Mouse (Mus musculus): ENCODE data around the gene Drg2.
"Not testable (repeated sequence)": the region's sequence is repeated elsewhere in the genome, so short reads cannot be mapped to it uniquely, and the experiment has no call there.

Drg2 gene
- long read RNA-seq, experiment 1, transcript Drg2-201 (13 exons, 1,788 nt): major isoform, 46 of 49 reads
- long read RNA-seq, experiment 1, partial matches to known transcripts: 1 of 49 reads
- long read RNA-seq, experiment 1, other reads (novel, unspliced or antisense): 2 of 49 reads
- long read RNA-seq, experiment 2, transcript Drg2-201 (13 exons, 1,788 nt): major isoform, 56 of 64 reads
- long read RNA-seq, experiment 2, partial matches to known transcripts: 1 of 64 reads
- long read RNA-seq, experiment 2, other reads (novel, unspliced or antisense): 7 of 64 reads

DNA sequence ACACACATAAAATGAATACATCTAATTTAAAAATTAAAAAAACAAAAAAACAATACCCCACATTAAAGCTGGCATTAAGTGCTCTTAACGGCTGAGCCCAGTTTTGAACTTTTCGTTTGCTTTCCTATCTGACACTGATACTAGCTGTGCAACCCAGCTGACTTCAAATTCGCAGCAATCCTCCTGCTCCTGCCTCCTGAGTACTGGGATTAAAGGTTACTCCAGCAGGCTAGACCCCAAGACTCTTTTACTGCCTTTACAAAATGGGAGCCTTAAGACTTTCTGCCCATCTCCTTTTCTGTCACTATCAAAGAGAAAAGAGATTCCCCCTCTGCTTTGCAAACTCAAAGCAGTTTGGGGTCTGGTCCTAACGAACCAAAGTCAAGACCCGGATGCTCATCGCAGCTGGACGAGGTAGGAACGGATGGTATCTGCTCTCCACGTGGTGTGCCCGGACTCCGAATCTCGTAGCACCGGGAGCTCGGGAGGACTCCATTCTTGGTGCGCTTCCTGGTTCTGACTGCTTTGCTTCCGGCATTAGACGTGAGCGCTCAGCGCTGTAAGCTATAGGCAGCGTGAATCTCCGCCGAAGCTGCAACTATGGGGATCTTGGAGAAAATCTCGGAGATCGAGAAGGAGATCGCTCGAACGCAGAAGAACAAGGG, at the start of gene Drg2:
Drg2 (plus strand) TSS at position 512 of the 665 bp plus-strand sequence.
- intact Hi-C loops (cut with DNase I): no loop called here

DNA sequence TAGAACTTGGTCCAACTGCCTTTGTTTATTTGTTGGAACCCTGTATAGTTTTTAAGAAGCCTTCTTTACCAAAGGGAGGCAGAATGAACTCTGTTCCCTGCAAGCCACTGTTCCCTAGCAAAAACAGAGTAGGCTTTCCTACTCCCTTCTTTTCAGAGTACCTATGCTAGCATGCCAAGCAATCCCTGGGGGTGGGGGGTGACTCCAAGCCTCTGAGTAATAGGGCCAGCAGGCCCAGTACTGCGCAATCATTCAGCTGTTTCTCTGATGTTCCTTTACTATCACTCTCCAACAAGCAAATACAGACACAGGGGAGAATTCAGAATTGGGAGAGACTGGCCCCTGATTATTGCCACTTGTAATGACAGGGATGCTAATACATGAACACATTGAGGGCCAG, 47.8 kb upstream of the Drg2 start:
- intact Hi-C loops (cut with DNase I): no loop called here

DNA sequence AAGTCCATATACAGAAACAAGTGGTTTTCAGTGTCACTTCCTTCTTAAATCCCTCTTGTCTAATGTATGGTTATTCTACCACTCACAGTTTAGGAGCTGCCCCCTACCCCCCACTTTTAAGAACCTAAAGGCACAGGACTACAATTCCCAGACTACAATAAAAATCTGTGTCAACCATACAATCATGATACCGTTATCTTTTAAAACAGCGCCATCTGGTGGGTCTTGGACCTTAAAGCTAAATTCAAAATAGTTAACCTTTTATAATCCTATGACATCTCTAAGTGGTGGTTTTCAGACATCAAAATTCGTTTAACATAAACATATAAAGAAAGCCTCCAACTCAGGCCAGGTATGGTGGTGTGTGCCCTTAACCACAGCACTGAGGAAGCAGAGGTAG, 42.2 kb upstream of the Drg2 start:
- intact Hi-C loops (cut with DNase I): loop anchor here (2.0 to 5.0 kb wide), 6 partner anchors 55 to 325 kb away; no protein-coding TSS in a partner anchor

DNA sequence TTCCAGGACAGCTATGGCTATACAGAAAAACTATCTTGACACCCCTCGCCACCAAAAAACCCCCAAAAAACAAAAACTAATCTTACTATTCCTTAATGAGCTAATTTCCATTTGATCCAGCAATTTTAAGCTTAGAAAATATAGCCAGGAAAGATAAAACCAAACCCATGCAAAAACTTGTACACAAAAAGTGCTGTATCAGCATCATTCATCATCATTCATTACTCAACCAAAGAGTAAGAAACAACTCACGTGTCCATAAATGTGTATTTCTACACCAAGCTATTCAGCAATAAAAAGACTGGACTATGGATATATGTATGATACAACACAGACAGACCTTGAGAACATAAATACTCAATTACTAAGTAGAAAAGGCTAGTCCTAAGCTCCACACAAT, 41.5 kb upstream of the Drg2 start:
- intact Hi-C loops (cut with DNase I): loop anchor here (2.0 to 5.0 kb wide), 6 partner anchors 56 to 326 kb away; no protein-coding TSS in a partner anchor

DNA sequence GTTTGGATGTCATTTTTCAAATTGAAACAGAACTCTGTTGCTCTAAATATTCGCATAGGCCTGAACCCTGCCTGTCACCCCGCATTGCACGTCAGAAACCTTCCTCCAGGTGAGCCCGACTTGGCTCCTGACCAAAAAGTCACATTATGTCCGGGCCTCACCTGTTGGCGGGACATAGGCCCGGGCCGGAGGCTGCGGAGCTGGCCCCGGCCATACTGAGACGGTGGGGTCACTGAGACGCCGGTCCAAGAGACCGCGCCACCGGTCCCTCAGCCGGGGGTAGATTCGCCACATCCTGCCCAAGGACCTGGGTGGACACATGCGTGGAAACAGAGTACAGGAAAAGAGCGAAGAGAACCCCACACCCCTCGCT, 37.8 kb upstream of the Drg2 start:
- intact Hi-C loops (cut with DNase I): no loop called here

DNA sequence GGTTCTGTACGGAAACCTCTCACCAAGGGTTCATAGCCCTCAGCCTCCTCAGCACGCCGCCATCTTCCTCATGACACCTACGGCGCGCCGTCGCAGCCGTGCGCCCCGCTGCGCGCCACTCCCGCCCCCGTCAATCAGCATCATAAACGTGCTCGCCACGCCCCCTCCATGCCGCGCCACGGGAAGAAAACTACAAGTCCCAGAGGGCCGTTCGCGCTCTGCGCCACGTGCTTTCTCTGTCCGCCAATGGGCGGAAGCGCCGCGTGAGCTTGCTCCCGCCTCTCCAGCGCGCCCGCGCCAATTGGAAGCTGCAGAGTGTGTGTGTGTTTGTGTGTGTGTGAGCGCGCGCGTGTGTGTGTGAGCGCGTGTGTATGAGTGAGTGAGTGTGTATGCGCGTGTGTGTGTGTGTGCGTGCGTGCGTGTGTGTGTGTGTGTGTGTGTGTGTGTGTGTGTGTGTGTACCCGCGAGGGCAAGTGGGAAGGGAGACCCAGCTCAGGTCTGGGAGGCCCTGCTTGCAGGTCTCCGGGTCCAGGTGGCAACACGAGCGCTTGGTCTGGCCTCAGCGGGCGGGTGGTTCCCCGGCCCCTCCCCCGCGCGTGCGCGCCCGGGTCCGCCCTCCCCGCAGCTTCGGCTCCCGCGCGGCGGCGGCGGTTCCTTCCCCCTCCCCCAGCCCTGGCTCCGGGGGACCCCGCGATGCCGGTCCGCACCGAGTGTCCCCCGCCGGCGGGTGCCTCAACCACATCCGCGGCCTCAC, 37.3 kb upstream of the Drg2 start, which contains the start of gene Gid4:
Gid4 (plus strand) TSS at position 183 of the 754 bp plus-strand sequence.
- intact Hi-C loops (cut with DNase I): no loop called here

DNA sequence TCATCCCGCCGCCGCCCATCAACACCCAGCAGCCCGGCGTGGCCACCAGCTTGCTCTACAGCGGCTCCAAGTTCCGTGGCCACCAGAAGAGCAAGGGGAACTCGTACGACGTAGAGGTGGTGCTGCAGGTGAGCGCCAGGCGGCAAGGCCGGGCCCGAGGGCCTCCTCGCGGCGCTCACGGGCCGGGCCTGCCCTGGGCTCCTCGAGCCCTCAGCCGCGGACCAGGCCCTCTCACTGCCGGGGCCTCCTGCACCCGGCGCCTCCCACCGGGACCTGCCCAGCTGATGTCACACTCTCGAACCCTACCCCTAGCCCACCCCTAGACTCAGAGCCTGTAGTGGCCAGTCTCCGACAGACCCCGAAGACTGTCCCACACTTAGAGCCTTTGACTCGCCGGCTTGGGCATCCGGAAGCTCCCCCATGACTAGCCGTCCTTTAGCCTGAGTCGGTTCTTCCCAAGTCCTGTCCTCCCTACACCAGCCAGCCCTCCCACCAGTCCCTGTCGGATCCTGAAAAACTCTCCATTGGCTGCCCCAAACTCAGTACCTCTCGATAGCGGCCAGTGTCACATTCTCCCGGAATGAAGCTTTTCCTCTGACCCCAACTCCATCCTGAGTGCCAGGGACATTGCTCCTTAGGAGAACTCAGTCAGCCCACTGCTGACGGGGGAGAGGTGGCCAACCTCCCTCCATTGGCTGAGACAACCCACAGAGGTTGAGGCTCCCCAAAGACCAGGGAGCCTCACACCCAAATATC, 36.5 kb upstream of the Drg2 start, which contains the start of gene Atpaf2:
Atpaf2 (minus strand) TSS at position 741 of the 756 bp plus-strand sequence.
- intact Hi-C loops (cut with DNase I): no loop called here

DNA sequence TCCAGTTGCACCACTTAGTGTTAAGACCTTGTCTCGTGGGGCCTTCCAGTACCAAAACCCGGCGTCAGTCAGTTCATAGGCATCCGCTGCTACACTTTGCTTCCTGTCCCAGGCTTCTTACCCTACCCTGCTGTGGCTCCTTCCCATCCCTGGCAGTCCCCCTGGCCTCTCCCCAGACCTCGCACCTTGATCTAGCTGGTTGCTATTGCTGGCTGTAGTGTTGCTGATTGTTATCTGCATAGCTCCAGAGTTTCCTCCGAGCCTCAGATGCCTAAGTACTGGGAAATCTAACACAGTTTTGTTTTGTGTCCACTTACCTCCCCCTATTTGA, 36.0 kb upstream of the Drg2 start:
- intact Hi-C loops (cut with DNase I): no loop called here

DNA sequence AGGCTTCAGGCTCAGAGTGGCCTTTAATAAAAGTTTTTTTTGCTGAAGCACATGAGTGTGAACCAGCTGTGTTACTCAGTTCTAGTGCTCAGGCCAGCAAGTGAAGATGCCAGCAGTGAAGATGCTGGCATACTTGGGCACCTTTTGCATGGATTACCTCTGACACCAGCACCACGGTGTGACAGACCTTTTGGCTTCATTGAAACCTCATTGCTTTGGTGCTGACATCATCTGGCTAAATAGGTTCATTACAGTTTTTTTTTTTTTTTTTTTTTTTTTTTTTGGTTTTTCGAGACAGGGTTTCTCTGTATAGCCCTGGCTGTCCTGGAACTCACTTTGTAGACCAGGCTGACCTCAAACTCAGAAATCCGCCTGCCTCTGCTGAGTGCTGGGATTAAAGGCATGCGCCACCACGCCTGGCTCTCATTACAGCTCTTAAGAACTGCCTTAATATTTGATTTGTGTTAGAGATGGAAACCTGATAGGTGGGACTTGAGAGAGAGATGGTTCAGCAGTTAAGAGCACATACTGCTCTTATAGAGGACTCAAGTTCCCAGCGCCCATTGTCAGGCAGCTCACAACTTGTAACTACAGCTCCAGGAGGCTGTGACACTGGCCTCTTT, 32.2 kb upstream of the Drg2 start:
- intact Hi-C loops (cut with DNase I): no loop called here

DNA sequence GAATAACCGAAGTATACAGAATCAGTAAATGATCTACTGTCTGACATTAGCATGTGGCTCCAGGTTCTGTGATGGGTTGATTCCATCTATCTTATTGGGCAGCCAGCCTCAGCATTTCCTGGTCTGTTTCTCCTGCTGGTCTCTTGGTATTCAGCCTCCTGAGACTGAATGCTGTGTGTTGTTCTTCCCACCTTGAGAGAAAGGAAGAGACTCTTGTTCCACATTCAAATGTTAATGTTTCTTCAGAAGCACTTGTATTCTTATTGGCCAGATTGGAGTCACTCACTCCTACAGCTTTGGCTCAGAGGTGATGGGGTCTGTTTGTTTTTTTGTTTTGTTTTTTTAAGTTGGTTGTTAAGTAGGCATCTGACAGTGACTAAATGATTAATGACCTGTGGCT, 31.4 kb upstream of the Drg2 start:
- intact Hi-C loops (cut with DNase I): no loop called here

DNA sequence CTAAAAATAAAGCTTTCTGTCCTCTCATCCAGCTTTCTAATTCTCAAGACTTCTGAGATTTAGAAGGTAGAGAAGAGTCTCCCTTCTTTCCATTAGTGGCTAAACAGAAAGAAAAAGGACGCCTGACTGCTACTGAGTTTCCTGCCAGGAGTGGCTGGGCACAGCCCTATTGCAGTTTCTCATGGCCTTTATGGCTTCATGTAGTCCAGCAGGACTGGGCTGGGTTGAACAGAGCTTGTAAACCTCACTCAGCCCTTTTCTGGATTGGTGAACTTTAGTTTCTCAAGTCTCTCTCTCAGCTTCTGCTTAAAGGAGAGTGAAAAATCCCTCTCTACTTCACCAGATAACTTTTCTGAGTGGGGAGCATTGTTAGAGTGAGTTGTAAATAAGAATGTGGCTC, 28.0 kb upstream of the Drg2 start:
- intact Hi-C loops (cut with DNase I): no loop called here

DNA sequence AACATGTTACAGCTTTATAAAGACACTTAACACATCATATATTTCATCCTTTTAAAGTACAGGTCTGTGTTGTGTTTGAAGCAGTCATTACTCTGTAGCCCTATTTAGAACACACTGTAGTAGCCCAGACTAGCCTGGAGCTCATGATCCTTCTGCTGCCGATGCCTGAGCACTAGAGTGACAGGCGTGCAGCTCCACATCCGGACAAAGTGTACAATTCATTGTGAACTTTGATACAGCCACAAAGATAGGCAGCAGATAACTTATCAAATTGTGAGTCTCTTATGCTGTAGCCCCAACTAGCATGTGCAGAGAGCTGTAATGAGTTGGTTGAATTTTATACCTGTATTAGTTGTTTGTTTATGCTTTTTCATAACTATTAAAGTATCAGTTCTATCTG, 26.8 kb upstream of the Drg2 start:
- intact Hi-C loops (cut with DNase I): no loop called here

DNA sequence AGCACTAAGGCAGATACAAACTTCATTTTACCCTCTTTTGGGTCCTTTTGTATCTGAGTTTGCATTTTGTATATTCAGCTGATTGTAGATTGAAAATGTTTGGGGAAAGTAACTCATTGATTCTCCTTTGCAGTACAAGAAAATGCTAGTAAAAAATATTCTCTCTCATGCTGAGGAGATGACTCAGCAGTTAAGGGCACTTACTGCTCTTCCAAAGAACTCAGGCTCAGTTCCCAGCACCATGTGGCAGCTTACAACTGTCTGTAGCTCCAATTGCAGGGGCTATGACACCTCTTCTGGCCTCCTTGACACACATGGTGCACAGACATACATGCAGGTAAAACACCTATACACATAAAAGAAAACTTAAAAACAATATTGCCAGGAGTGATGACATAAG, 20.9 kb upstream of the Drg2 start:
- intact Hi-C loops (cut with DNase I): no loop called here

DNA sequence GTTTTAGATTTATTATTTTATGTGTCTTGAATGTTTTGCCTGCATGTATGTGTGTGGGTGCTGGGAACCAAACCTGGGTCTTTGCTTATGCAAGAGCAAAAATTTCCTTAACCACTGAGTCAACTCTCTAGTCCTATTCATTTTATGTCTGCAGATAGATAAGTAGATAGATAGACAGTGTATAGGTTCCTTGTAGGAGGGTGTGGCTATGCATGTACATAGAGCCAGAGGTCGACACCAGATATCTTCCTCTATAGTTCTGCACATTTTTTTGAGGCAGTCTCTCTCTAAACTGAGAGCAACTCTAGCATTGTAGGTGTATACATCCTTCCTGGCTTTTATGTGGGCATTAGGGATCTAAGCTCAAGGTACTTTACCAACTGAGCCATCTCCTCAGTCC, 19.3 kb upstream of the Drg2 start:
- intact Hi-C loops (cut with DNase I): no loop called here

DNA sequence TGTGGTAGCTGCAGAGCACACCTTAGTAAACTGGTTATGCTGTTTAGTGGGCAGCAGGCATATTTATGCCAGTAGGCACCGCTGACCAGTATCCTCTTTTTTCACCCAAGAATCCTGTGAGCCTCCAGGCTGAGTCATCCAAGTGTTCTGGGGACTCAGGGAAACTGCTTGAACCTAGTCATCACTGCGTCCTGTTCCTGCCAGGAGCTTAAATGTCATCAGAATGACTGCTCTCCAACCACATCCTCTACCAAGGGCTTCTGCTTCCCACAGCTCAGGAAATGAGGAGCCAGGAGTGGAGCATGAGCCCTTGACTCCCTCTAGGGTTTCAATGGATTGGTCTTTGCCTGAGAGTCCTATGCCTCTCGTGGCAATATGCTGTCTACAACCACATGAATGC, 17.8 kb upstream of the Drg2 start:
- intact Hi-C loops (cut with DNase I): no loop called here

DNA sequence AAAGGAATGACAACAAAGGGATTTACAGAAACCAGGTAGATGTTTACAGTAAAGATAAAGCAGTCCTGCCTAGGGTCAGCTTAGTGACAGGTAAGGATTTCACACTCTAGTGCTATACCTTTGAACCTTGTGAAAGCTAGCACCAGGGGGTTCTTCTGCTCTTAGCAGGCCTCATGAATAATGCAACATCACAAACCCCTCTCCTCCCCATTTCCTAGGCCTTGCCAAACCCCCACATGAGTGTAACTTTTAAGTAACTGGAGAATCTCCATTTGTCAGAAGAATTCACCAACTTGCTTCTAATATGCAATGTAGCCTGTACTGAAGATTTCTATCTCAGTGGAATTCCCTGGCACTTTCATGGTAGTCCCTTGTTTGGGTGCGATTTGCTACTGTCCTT, 14.8 kb upstream of the Drg2 start:
- intact Hi-C loops (cut with DNase I): not testable (repeated sequence)

DNA sequence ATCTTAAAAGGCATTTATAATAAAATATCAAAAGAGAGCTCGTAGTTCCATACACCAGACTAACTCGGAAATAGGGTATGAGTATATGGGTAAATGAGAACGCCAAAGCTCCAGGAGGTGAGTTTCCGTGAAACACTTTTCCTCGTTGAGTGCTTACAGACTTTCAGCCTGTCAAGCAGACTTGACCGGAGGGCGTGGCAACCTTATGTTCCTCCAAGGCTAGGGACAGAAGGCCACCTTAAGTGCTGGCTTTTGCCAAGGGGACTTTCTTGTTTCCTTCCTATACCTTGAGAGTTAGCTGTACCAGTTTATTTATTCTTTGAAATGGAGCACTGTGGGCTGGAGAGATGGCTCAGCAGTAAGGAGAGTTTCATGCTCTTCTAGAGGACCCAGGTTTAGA, 14.2 kb upstream of the Drg2 start:
- intact Hi-C loops (cut with DNase I): no loop called here

DNA sequence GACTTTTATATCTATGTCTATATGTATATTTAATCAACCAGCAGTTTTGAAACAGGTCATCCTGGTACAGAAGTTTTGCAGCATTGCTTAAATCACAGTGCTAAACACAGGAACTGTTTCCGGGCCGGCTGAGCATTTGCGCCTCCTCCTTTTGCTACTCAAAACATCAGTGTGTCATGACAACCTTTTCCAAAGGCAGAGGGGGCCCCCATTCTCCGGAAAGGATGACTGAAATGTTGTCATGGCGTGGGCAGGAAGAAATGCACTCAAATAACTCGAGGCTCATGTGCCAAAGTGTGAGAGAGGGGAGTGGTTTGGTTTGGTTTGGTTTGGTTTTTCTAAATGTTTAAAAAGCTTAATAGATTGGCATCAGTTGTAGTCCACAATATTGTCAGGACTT, 11.5 kb upstream of the Drg2 start:
- intact Hi-C loops (cut with DNase I): no loop called here

DNA sequence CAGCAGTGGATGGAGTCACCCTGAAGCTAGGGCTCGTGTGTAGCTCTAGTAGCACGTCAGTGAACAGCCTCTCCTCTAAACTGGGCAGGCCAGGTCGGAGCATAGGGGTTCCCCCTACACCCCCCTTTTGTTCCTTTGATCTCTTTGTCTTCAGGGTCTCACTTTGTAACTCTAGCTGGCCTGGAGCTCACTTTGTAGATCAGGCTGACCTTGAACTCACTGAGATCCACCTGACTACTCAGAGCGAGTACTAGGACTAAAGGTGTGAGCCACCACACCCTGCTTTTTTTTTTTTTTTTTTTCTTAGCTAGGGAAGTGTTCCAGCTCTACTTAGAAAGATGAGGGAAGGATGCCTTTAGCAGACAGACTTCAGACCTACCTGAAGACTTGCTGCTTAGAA, 10.4 kb upstream of the Drg2 start:
- intact Hi-C loops (cut with DNase I): no loop called here

DNA sequence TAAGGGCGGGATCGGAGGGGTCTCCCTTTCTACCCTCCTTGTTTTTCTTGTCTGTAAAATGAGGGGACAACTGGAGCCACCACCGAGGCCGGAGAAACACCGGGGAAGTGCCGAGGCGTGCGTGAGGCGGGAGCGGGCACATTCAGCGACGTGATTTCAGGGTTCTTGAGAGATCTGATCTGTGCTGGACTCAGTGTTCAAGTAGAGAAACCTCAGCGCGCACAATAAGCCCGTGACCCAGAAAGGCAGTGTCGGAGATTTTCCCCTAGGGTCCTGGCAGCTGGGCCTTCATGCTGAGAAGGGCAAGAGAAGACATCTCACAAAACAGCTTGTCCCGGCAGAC, 325 bp downstream of the Drg2 start:
- intact Hi-C loops (cut with DNase I): no loop called here

DNA sequence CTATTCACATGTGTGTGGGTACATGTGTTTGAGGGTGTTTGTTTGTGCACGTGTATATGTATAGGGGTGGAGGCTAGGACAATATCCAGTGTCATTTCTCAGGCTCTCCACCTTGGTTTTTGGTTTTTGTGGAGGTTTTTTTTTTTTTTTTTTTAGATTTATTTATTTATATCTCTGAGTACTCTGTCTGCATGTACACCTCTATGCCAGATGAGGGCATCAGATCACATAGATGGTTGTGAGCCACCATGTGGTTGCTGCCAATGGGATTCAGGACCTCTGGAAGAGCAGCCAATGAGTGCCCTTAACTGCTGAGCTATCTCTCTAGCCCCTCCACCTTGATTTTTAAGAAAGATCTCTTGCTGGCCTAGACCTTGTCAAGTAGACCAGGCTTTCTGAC, 3.6 kb downstream of the Drg2 start:
- intact Hi-C loops (cut with DNase I): no loop called here
